Mouse (Mus musculus) small intestine, adult 2 months (tissue): ENCODE data around the gene Fbll1. TPM values are rescaled to one million over a fixed set of nuclear protein-coding genes. Genes with fewer than 3 reads are reported as not detected.
A peak's percentile ranks its signal among the peaks of the same experiment; 100 is the strongest.

Experiments used
- H3K27ac ChIP-seq: fragments of 200-500 bp; 2 replicates; pipeline ENCODE4 v1.5.1; 2012; ENCODE audit warnings: low read depth, low read length, control low read depth, inconsistent platforms; ENCODE audit not compliant: insufficient read depth
- H3K27me3 ChIP-seq: fragments of 200-500 bp; 2 replicates; pipeline ENCODE4 v1.6.1; 2012; ENCODE audit warnings: mild to moderate bottlenecking, moderate library complexity, low read length, inconsistent platforms; ENCODE audit not compliant: control insufficient read depth, insufficient read depth
- H3K36me3 ChIP-seq: fragments of 200-500 bp; 2 replicates; pipeline ENCODE4 v1.6.1; 2012; ENCODE audit warnings: mild to moderate bottlenecking, low read length, control low read depth, inconsistent platforms; ENCODE audit not compliant: control insufficient read depth, insufficient read depth
- H3K4me1 ChIP-seq: fragments of 200-500 bp; 2 replicates; pipeline ENCODE4 v1.6.1; 2012; ENCODE audit warnings: low read length, inconsistent platforms, mixed read lengths; ENCODE audit not compliant: control insufficient read depth, insufficient read depth, insufficient read length
- H3K4me3 ChIP-seq: fragments of 200-500 bp; 2 replicates; pipeline ENCODE4 v1.5.1; 2012; ENCODE audit warnings: low read depth, mild to moderate bottlenecking, control low read depth, inconsistent platforms, low read length, moderate library complexity
- CTCF ChIP-seq: fragments of 200-500 bp; IDR thresholded peaks from 2 replicates; pipeline ENCODE4 v1.5.1; 2012; ENCODE audit warnings: low read depth, mild to moderate bottlenecking, control low read depth, inconsistent platforms, low read length, moderate library complexity, mixed read lengths; ENCODE audit not compliant: insufficient replicate concordance, insufficient read length; ENCODE audit errors: extremely low read depth
- POLR2A ChIP-seq: fragments of 200-500 bp; IDR thresholded peaks from 2 replicates; pipeline ENCODE4 v1.6.1; 2012; ENCODE audit warnings: low read depth, mild to moderate bottlenecking, control low read depth, inconsistent platforms, low read length, moderate library complexity
- WGBS: fragments of 180-500 bp; shearing (Covaris S2); methylation state at CpG from one replicate; pipeline ENCODE4 v1.1.7; 2018; 5-methylcytosine and 5-hydroxymethylcytosine counted together
- polyA plus RNA-seq: library from polyadenylated mRNA; depleted of rRNA; stranded (reverse); fragments of >200 nt; gene quantifications from 2 replicates; pipeline ENCODE4 v1.2.3, GENCODE M21; 2012

Gene Fbll1
- polyA plus RNA-seq, 1 experiment = 0.08 TPM

DNA sequence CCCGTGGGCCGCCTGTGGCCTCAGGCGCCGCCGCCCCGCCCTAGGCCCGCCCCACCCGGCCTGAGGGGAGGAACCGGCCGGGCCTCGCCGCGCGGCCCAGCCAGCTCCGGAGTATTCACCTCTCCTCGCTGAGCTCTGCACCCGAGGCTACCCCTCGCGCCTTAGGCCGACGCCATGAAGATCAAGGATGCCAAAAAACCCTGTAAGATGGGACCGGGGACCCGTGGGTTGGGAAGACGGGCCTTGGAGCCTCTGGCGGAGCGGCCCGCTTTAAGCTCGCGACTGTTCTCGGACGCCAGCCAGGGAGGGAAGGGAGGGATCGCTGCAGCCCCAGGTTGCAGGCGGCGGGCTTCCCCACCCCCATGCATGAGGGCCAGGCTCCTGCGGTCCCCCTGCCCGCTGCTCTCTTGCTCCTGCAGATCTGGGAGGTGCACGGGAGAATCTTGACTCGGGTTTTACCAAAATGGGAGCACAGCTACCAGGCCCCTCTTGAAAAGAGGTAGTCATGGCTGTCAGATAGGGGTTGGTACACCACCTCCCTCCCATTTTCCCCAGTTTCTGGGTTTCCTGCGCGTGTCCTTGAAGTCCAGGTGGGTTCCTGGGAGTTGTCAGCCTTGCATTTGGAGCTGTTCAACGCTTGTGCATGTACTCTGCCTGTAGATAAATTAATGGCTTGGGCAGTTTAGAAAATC lies 28.8 kb downstream of the Fbll1 start:
- TF ChIP-seq POLR2A = peak; percentile 71; the same call in 1 of the 2 replicates
- TF ChIP-seq CTCF = no peak
- H3K27me3 ChIP-seq = no peaks in the 10 kb centered on the region
- peaks cover 5% of the 10 kb centered on the region; the same call in 1 of the 2 replicates for H3K4me1 ChIP-seq
- no peaks in the 10 kb centered on the region for H3K36me3 ChIP-seq
- WGBS = 1% methylated on average over 35 of the region's 41 CpGs
- H3K27ac ChIP-seq = peak overlapping the region; percentile 95
- peak overlapping the region; percentile 100 for H3K4me3 ChIP-seq

- no peak for TF ChIP-seq CTCF
- peak; percentile 74; the same call in 1 of the 2 replicates for TF ChIP-seq POLR2A
- peak within 1 kb of the TSS; percentile 100 for H3K4me3 ChIP-seq
- H3K27me3 ChIP-seq = no peaks in the 10 kb centered on the region
- H3K4me1 ChIP-seq = peaks cover 5% of the 10 kb centered on the region; the same call in 1 of the 2 replicates
- H3K36me3 ChIP-seq = no peaks in the 10 kb centered on the region
- 2% methylated on average over 48 of the region's 50 CpGs for WGBS
- peak within 1 kb of the TSS; percentile 95 for H3K27ac ChIP-seq
These were observed 29.4 kb downstream of the Fbll1 start, which contains the start of gene Pank3 for GRCm38 (mm10) chr11:35769188-35769745. TSS of gene Pank3 (plus strand) at chr11:35769484.

DNA sequence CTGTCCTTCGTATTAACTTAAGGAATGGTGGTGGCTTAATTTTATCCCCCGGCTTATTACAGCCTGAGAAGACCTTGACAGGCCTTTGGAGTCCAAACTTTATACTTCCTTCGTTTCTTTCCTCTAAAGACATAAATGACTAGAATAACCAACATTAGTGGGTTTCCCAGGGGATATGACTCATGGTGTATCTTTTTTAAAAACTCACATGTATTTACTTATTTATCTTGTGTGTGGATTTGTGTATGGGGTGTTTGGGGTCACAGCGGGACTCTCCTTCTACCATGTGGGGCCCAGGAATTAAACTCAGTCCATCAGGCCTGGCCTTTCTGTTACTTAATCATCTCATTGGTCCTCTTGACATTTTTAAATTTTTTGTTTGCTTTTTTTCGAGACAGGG lies 31.8 kb downstream of the Fbll1 start:
- TF ChIP-seq POLR2A (no peak), CTCF (no peak)
- WGBS = 88% methylated on average over 5 of the region's 5 CpGs
- Histone ChIP-seq H3K4me1 (peaks cover 2% of the 10 kb centered on the region; the same call in 1 of the 2 replicates), H3K36me3 (no peaks in the 10 kb centered on the region), H3K27ac (no peak overlapping the region), H3K27me3 (no peaks in the 10 kb centered on the region), H3K4me3 (no peak overlapping the region)

DNA sequence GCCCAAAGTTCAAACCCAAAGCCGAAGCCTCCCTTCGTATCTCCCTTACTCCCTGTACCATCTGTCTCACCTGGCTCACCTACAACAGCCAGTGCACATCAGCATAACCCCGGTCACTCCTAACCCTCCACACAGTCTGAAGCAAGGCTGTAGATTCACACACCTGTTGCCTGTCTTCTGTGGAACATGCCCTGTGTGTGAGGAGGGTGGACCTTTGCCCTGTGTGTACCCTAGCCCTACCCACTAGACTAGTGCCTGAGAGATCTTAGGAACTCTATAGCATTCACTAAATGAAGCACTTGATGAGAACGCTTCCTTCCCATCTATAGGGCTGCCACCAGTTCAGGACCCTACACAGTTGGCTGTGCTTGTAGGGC lies 38.1 kb downstream of the Fbll1 start:
- no peaks in the 10 kb centered on the region for H3K27me3 ChIP-seq
- 37% methylated on average over 4 of the region's 4 CpGs for WGBS
- peaks cover 21% of the 10 kb centered on the region; the same call in 1 of the 2 replicates for H3K4me1 ChIP-seq
- peak overlapping the region; percentile 100 for H3K27ac ChIP-seq
- TF ChIP-seq CTCF = no peak
- H3K4me3 ChIP-seq = no peak overlapping the region
- no peaks in the 10 kb centered on the region for H3K36me3 ChIP-seq

DNA sequence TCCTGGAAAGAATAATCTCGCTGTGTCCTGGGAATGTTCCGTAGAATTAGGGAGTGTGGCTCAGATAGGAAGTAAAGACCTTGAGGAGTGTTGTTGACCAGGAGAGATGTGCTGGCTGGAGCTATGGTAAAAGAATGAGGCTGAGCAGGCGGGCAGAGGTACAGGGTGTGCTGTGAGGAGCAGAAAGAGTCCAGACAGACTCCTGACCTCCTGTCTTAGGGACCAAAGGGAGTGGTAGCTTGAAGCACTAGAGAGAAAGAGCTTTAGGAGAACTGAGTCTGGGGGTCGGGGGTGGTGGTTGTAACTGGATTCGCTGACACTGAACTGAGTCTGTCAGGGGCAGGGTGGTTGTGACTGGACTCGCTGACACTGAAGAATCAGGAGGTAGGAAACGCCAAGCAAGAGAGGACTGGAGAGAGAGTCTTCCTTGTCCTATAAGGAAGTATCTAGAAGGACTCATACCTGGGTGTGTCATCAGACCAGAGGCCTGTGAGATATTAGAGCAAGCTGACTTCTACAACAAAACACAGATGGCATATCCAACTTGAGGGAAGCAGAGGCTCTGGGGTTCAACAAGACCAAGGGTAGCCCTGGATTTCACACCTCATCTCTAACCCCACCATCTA lies 38.6 kb downstream of the Fbll1 start:
- Histone ChIP-seq H3K4me1 (peaks cover 24% of the 10 kb centered on the region; the same call in 1 of the 2 replicates), H3K27me3 (no peaks in the 10 kb centered on the region), H3K4me3 (no peak overlapping the region), H3K36me3 (no peaks in the 10 kb centered on the region), H3K27ac (peak overlapping the region; percentile 100)
- TF ChIP-seq POLR2A (no peak), CTCF (no peak)
- 42% methylated on average over 7 of the region's 7 CpGs for WGBS

DNA sequence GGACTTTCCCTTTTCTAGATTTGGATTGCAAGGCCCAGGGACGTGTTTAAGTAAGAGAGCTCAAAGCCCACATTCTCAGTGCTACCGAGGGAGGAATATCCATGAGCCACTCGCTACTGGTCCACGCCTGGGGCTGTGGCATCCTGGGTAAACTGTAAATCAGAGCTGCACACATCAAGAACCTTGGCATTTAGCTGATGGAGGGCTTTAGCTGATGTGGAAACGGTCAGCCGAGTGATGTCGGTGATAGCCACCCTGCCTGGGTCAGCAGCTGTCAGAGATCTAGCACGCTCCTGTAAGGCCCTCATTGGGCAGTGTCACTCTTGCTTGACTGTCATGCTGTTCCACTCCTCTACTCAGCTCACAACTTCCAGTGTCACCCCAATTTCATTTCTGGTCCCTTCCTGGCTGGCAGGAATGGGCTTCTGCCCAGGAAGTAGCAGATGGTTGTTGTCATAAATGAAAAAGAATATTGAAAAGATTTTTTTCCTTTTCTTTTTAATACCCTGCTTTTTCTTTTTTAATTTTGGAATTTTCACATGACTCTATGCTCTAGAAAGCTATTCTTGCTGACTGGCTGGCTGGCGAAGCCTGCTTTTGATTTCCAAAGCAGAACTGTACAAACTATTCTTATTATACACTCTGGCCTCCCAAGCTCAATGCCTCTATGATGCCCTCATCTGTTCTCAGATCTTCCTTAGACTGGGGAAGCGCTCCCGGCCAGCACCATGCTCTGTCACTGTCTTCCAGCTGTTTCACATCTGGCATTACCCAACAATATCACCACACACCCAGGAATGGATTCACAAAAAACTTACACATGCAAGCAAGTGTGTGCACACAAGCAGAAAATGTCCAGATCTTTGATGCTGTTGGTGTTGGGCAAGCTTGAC lies 42.0 kb downstream of the Fbll1 start:
- H3K4me1 ChIP-seq = peaks cover 29% of the 10 kb centered on the region; the same call in 1 of the 2 replicates
- no peak overlapping the region for H3K27ac ChIP-seq
- 91% methylated on average over 11 of the region's 11 CpGs for WGBS
- no peaks in the 10 kb centered on the region for H3K36me3 ChIP-seq
- no peak overlapping the region for H3K4me3 ChIP-seq
- H3K27me3 ChIP-seq = no peaks in the 10 kb centered on the region
- TF ChIP-seq CTCF (no peak), POLR2A (no peak)
